Mouse (Mus musculus): ENCODE results near the gene Csnk1d.

- TF ChIP-seq CTCF (IDR thresholded peaks at IDR 0.05; ENCODE audit: borderline replicate concordance, control insufficient read depth, extremely low read depth, insufficient read depth, low read length, poor library complexity) (no peak), POLR2A (IDR thresholded peaks at IDR 0.05; ENCODE audit: control insufficient read depth, extremely low read depth, insufficient read depth, low read length, poor library complexity) (no peak)
These were observed 13.2 kb upstream of the Csnk1d start for GRCm38 (mm10) chr11:121004281-121004680.

Measured in thymus, adult 2 months (tissue).